Mouse (Mus musculus) granulocyte monocyte progenitor cell, adult 5-6 weeks (primary cell): ENCODE results near the gene Mrps15. TPM values are rescaled to one million over a fixed set of nuclear protein-coding genes. Genes with fewer than 3 reads are reported as not detected.

Experiments used
- ATAC-seq: replicated peaks from 2 replicates; pipeline ENCODE4 v1.8.0; 2016; ENCODE audit warnings: mild to moderate bottlenecking, moderate TSS enrichment, inconsistent platforms; ENCODE audit not compliant: poor library complexity, severe bottlenecking
- total RNA-seq, 2 experiments: library from RNA; stranded (forward) in 1 of 2; stranded (reverse) in 1 of 2; fragments of 200-712, 200-1000 nt in 1 of 2; fragments of >200 nt in 1 of 2; fragmentation: Nextera tagmentation in 1 of 2; gene quantifications; 2 replicates each; pipeline ENCODE4 v1.2.3; 2014 to 2017

The Mrps15 gene
- total RNA-seq, 2 experiments from 2014 or later: 64.2 to 152 TPM

GRCm38 (mm10) chr4:126067401-126068077 is 20.8 kb downstream of the Mrps15 start:
- ATAC-seq: peak; percentile 60

GRCm38 (mm10) chr4:126068842-126069241 is 22.1 kb downstream of the Mrps15 start:
- ATAC-seq: no peak

- no peak for ATAC-seq
These were observed 31.1 kb downstream of the Mrps15 start for GRCm38 (mm10) chr4:126077833-126078232.

GRCm38 (mm10) chr4:126079266-126079665 is 32.5 kb downstream of the Mrps15 start:
- no peak for ATAC-seq

- ATAC-seq: no peak
These were observed 34.9 kb downstream of the Mrps15 start for GRCm38 (mm10) chr4:126081601-126082000.

GRCm38 (mm10) chr4:126083021-126083420 is 36.3 kb downstream of the Mrps15 start:
- peak; percentile 11; the same call in 1 of the 2 replicates for ATAC-seq

- ATAC-seq: no peak
These were observed 37.7 kb downstream of the Mrps15 start for GRCm38 (mm10) chr4:126084382-126084781.

- ATAC-seq: peak; percentile 98
These were observed 39.4 kb downstream of the Mrps15 start for GRCm38 (mm10) chr4:126085996-126086576.

- ATAC-seq: 0 out of 2 replicates have a peak, but pooled peaks have one; percentile 3
These were observed 43.5 kb downstream of the Mrps15 start for GRCm38 (mm10) chr4:126090101-126090847.

- ATAC-seq: no peak
These were observed 44.1 kb downstream of the Mrps15 start for GRCm38 (mm10) chr4:126090848-126091124.

GRCm38 (mm10) chr4:126091873-126092272 is 45.1 kb downstream of the Mrps15 start:
- ATAC-seq: no peak

- ATAC-seq: peak; percentile 17; the same call in 1 of the 2 replicates
These were observed 49.1 kb downstream of the Mrps15 start for GRCm38 (mm10) chr4:126095622-126096430.

- ATAC-seq: peak; percentile 100
These were observed 49.9 kb downstream of the Mrps15 start, which contains the start of gene Lsm10 for GRCm38 (mm10) chr4:126096464-126097111. Lsm10 (plus strand) TSS chr4:126096623.

- no peak for ATAC-seq
These were observed 51.1 kb downstream of the Mrps15 start for GRCm38 (mm10) chr4:126097711-126098253.

GRCm38 (mm10) chr4:126099365-126099764 is 52.6 kb downstream of the Mrps15 start:
- ATAC-seq: no peak

GRCm38 (mm10) chr4:126100764-126101163 is 54.0 kb downstream of the Mrps15 start:
- no peak for ATAC-seq

GRCm38 (mm10) chr4:126102061-126102841 is 55.5 kb downstream of the Mrps15 start:
- peak; percentile 38 for ATAC-seq

GRCm38 (mm10) chr4:126103057-126103581 is 56.4 kb downstream of the Mrps15 start:
- peak; percentile 80 for ATAC-seq

- ATAC-seq: peak; percentile 84
These were observed 56.9 kb downstream of the Mrps15 start, which contains the start of gene Stk40 for GRCm38 (mm10) chr4:126103590-126104068. Stk40 (plus strand) TSS chr4:126103957.
